Mouse (Mus musculus): ENCODE measurements around the gene Kifc3.

The Kifc3 gene

GRCm38 (mm10) chr8:95135242-95135641 lies 67.4 kb downstream of the Kifc3 start:
- 53% methylated on average over 3 of the region's 3 CpGs for WGBS

GRCm38 (mm10) chr8:95134186-95134585 lies 68.4 kb downstream of the Kifc3 start:
- WGBS: 85% methylated on average over 2 of the region's 2 CpGs

GRCm38 (mm10) chr8:95131983-95132382 lies 70.6 kb downstream of the Kifc3 start:
- WGBS: 71% methylated on average over 5 of the region's 5 CpGs

GRCm38 (mm10) chr8:95130966-95131537 lies 71.6 kb downstream of the Kifc3 start:
- WGBS: 59% methylated on average over 15 of the region's 15 CpGs

- WGBS: 94% methylated on average over 11 of the region's 11 CpGs
Observed at GRCm38 (mm10) chr8:95128750-95129260, 73.8 kb downstream of the Kifc3 start.

GRCm38 (mm10) chr8:95127658-95128057 lies 75.0 kb downstream of the Kifc3 start:
- 70% methylated on average over 9 of the region's 9 CpGs for WGBS

GRCm38 (mm10) chr8:95126497-95126896 lies 76.1 kb downstream of the Kifc3 start:
- WGBS: 90% methylated on average over 11 of the region's 11 CpGs

GRCm38 (mm10) chr8:95123455-95123854 lies 79.2 kb downstream of the Kifc3 start:
- WGBS: 91% methylated on average over 5 of the region's 5 CpGs

- WGBS: 84% methylated on average over 3 of the region's 3 CpGs
Observed at GRCm38 (mm10) chr8:95113750-95114149, 88.9 kb downstream of the Kifc3 start.

- 84% methylated on average over 4 of the region's 4 CpGs for WGBS
Observed at GRCm38 (mm10) chr8:95113108-95113507, 89.5 kb downstream of the Kifc3 start.

GRCm38 (mm10) chr8:95112594-95112993 lies 90.0 kb downstream of the Kifc3 start:
- 91% methylated on average over 3 of the region's 3 CpGs for WGBS

- WGBS: 84% methylated on average over 13 of the region's 13 CpGs
Observed at GRCm38 (mm10) chr8:95107306-95107705, 95.3 kb downstream of the Kifc3 start.

- 71% methylated on average over 4 of the region's 4 CpGs for WGBS
Observed at GRCm38 (mm10) chr8:95101972-95102371, 100.6 kb downstream of the Kifc3 start.

GRCm38 (mm10) chr8:95099009-95099408 lies 103.6 kb downstream of the Kifc3 start:
- 31% methylated on average over 5 of the region's 5 CpGs for WGBS

GRCm38 (mm10) chr8:95093574-95093973 lies 109.0 kb downstream of the Kifc3 start:
- 73% methylated on average over 4 of the region's 4 CpGs for WGBS

GRCm38 (mm10) chr8:95085432-95086141 lies 117.0 kb downstream of the Kifc3 start:
- 86% methylated on average over 7 of the region's 7 CpGs for WGBS

- 74% methylated on average over 10 of the region's 10 CpGs for WGBS
Observed at GRCm38 (mm10) chr8:95084744-95085431, 117.7 kb downstream of the Kifc3 start.

- 67% methylated on average over 4 of the region's 4 CpGs for WGBS
Observed at GRCm38 (mm10) chr8:95084261-95084660, 118.4 kb downstream of the Kifc3 start.

GRCm38 (mm10) chr8:95081650-95082049 lies 121.0 kb downstream of the Kifc3 start:
- 5% methylated on average over 11 of the region's 11 CpGs for WGBS

- WGBS: under 1% methylated on average over 47 of the region's 47 CpGs
Observed at GRCm38 (mm10) chr8:95080381-95081341, 122.0 kb downstream of the Kifc3 start, which contains the start of gene Katnb1. Katnb1 (plus strand) TSS chr8:95081186.

GRCm38 (mm10) chr8:95079305-95079704 lies 123.3 kb downstream of the Kifc3 start:
- WGBS: 88% methylated on average over 4 of the region's 4 CpGs
